Mouse (Mus musculus) 3T3-L1 (cell line): ENCODE results near the gene Hdac6.
"Not testable (repeated sequence)": the region's sequence is repeated elsewhere in the genome, so short reads cannot be mapped to it uniquely, and the experiment has no call there.

Source experiments
- DNase-seq: peaks from one replicate; pipeline ENCODE4 v3.0.0-alpha.2; 2015; ENCODE audit warnings: low read depth, low spot score

Hdac6 gene

DNA sequence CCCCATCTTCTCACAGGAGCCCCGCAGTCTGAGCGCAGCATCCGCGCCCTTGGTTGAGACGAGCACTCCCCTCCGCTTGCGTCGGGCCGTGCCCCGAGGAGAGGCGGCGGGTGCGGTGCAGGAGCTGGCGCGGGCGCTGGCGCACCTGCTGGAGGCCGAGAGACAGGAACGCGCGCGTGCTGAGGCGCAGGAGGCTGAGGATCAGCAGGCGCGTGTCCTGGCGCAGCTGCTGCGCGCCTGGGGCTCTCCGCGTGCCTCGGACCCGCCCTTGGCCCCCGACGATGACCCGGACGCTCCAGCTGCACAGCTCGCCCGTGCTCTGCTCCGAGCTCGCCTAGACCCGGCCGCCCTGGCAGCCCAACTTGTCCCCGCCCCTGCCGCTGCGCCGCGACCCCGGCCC lies 25.7 kb downstream of the Hdac6 start:
- DNase-seq, result no peak

DNA sequence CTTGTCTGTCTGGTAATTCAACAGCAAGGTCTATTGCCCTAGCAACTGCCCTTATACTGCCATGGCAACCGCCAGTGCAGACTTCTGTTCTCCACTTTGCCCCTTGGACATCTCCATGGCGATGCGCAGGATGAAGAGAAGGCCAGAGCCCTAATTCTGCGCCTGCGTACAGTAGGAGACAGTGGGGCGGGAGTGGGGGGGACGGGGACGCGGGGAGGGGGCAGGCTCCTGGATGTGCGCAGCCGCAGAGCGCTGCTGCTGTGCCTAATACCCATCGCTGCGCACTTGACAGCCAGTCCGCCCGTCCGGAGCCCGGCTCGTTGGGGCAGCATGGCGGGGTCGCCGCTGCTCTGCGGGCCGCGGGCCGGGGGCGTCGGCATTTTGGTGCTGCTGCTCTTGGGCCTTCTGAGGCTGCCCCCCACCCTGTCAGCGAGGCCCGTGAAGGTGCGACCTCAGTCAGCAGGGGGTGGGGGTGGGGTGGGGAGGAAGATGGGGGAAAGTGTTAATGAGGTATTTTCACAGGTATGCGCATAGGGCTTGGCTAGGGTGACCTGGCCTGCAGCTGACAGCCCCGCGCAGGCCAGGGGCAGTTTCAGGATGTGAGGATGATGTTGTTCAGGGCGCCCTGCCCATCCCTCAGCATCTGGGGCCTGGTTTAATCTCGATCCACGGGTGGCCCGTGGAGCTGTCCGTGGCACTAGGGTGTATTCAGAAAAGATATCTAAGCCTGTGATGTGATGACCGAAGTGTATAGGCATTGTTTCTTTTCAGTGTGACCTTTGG lies 27.9 kb downstream of the Hdac6 start, which contains the start of gene Pcsk1n:
Gene Pcsk1n, plus strand, starts transcription at position 222 of the 783 bp plus-strand sequence.
- no peak for DNase-seq

DNA sequence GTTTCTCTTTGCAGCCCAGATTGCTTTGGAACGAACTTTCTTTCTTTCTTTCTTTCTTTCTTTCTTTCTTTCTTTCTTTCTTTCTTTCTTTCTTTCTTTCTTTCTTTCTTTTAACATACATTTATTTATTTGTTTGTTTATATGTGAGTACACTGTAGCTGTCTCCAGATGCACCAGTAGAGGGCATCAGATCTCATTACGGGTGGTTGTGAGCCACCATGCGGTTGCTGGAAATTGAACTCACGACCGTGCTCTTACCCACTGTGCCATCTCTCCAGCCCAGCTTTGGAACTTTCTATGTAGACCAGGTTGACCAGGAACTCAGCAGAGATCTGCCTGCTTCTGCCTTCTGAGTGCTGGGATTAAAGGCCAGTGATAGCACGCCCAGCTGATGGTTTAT lies 29.7 kb downstream of the Hdac6 start:
- not testable (repeated sequence) for DNase-seq

DNA sequence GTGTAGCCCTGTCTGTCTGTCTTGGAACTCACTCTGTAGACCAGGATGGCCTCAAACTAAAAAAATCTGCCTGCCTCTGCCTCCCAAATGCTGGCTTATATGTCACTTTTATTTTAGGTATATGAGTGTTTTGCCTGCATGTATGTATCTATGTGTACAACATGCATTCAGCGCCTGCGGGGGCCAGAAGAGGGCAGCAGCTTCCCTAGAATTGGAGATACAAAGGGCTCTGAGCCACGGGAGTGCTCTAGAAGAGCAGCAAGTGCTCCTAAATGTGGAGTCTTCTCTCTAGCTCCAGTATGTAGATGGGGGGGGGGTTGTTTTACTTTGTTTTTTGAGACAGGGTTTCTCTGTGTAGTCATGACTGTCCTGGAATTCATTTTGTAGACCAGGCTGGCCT lies 32.0 kb downstream of the Hdac6 start:
- DNase-seq, result peak; percentile 24

DNA sequence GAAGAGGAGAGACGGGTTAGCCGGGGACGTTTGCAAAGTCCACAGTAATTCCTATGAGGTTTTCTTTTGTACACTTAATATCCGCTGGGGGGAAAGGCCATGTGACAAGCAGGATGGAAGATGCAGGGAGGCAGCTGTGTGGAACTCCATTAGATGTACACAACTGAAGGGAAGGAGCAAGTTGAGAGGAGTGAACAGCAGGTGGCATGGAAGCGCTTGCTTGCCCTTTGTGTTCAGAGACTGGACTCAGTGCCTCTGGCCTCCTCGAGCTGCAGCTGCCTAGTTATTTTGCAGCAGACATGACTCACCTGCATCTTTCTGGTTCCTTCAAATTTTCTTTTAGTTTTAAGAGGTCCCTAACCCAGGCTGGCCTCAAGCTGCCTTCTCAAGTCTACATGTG lies 37.2 kb downstream of the Hdac6 start:
- DNase-seq, result peak; percentile 22

DNA sequence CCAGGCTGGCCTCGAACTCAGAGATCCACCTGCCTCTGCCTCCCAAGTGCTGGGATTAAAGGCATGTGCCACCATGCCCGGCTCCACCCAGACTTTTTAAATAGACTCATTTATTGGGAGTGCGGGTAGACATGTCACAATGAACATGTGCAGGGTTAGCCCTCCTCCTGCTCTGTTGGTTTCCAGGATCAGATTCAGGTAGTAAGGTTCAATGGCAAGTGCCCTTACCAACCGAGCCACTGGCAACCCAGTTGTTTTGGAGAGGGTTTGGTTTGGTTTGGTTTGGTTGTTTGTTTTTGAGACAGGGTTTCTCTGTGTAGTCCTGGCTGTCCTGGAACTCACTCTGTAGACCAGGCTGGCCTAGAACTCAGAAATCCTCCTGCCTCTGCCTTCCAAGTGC lies 38.4 kb downstream of the Hdac6 start, which contains the start of gene Gm10490:
Gene Gm10490, plus strand, starts transcription at position 301 of the 400 bp plus-strand sequence.
- not testable (repeated sequence) for DNase-seq

DNA sequence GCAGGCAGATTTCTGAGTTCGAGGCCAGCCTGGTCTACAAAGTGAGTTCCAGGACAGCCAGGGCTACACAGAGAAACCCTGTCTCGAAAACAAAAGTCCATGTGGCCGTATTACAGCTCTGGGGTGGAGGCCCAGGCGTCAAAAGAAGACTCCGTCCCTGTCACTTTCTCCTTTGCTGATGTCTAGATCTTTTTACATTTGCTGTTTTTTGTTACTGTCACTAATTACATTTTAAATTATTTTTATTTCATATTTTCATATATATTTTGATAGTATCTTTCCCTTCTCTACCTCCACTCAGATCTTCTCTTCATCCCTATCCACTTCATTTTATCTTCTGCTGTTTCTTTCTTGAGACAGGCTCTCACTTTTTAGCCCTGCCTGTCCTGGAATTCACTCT lies 40.0 kb downstream of the Hdac6 start, which contains the start of gene Gm10491:
Gene Gm10491, minus strand, starts transcription at position 101 of the 400 bp plus-strand sequence.
- no peak for DNase-seq

DNA sequence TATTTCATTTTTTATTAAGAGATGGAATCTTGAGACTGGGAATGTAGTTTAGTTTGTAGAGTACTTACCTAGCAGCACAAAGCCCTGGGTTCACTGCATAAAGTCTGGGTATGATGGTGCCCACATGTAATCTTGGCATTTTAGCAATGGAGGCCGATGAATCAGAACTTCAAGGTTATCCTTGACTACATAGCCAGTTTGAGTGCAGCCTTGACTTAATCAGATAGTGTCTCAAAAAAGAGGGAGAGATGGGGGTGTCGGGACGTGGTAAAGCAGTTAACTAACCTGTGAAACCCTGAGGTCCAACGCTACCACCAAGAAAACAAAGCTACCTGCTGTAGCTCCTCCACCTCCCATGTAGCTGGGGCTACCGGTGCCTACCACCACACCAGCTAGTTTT lies 43.2 kb downstream of the Hdac6 start:
- no peak for DNase-seq

DNA sequence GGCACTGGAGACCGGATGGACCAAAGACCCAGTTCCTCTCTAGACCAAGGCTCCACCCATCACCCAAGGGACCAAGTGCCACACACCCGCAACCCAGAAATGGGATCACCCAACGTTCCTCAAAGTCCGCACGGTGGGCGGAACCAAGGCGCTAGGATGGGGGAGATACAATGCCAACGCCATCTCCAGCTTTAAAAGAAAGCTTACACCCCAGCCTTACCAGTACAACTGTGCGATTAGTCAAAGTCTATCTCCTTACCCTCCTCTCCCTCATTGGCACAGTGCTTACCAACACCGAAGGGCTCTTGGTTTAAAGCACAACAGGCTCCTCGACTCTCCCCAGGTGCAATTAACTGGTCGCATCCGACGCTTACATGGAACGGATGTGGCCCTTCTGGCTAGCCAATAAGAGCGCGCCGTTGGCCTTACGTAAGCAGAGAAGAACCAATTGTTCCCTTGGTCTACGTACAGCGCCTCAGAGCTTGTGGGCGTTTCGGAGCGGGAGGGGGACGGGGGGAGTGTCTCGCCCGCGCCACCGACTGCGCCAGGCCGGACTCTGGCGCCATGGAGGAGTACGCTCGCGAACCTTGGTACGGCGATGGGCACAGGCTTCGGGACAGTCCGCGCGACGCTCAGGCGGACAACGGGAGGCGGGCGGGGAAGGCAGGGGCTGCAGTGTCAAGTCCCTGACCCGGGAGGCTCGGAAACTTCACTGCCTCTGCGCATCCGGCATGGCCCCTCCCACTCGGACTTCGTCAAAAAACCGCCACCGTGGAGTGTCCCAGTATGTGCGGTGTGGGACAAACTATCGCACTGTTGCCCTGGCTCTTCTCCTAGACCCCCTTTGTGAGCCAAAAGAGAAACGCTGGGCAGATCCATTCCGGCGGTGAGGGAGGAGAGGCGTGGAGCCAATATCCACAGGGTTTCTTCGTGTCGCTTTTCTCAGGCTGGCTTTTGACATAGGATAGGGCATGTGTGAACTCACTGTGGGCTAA lies 48.5 kb downstream of the Hdac6 start, which contains the start of the genes Pqbp1 and Timm17b:
Gene Pqbp1, minus strand, starts transcription at position 390 of the 995 bp plus-strand sequence.
Gene Timm17b, plus strand, starts transcription at position 478 of the 995 bp plus-strand sequence.
- DNase-seq, result peak; percentile 96

DNA sequence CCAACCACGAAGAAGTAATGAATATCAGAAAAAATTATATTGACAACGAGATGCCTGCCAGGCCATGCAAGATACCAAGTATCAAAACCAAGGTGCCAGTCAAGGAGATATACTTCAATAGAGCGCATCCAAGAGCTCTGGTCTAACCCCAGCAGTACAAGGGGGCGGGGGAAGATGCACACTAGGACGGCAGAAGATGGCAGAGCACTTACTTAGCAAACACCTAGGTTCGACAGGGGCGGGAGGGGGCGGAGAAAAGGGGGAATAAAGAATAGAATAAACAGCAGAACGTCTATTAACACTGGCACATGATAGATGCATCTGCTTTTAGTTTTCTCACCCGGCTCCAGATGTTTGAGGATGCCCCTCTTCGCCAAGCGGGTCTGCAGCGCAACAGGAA lies 49.5 kb downstream of the Hdac6 start:
- DNase-seq, result no peak

DNA sequence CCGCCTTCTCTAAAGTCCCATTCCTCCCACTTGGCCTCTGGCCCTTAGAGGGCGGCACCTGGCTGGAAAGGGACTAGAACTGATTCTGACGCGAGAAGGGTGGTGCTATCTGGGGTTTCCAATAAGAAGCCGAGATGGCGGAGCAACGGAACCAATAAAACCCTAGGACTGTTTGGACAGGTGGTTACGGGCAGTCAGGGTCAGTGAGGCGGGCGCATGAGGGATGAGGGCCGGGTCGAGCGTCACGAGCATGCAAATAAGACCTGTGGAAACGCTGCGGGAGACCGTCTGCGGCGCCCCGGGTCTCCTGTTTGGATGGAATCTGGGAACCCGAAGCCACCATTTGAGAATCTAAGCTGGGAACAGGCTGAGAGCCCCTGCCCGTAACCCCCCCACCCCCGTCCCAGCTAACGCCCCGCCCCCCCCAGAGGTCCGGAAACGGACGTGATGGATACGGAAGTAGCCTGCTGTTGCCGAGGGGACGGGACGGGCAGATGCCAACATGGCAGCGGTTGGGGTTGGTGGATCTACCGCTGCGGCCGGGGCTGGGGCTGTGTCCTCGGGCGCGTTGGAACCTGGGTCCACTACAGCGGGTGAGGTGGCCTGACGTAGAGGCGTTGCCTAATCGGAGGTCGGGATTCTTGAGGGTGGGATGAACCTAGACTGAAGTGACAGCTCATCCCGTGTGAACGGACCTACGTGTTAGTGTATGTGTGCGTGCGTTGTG lies 63.7 kb downstream of the Hdac6 start, which contains the start of gene Slc35a2:
Gene Slc35a2, plus strand, starts transcription at position 188 of the 727 bp plus-strand sequence.
- peak; percentile 95 for DNase-seq
